Mouse (Mus musculus) cerebellum, postnatal 4 days (tissue): ENCODE results near the gene Pank2.
A peak's percentile ranks its signal among the peaks of the same experiment; 100 is the strongest.
"Not testable (repeated sequence)": the region's sequence is repeated elsewhere in the genome, so short reads cannot be mapped to it uniquely, and the experiment has no call there.

ENCODE experiments used
- DNase-seq, 2 experiments: peaks; one replicate each; pipeline ENCODE4 v3.0.0; 2022; ENCODE audit warnings: low spot score in 2 of 2, mixed read lengths in 1 of 2

Pank2 gene

DNA sequence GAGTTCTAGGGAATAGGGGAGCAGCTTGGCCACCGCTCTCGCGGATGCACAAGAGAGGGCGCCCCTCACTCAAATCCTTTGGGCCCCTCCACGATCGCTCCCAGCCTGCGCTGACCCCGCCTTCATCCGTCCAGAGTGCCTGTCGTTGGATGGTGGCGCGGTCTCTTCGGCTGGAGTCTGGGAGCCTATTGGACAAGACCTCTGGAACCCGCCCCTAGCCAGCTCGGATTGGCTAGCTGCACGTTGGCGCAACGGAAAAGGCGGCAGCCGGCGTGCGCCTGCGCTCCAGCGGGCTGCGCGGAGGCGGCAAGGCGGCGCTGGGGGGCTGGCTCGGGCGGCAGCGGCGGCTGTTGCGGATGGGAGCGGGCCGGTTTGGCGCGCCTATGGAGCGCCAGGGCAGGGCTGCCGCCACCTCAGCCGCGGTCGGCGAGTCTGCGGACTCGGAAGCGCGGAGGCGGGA lies at the start of gene Pank2:
Gene Pank2, plus strand, starts transcription at position 283 of the 460 bp plus-strand sequence.
- DNase-seq, result peak; percentile 96 to 97

DNA sequence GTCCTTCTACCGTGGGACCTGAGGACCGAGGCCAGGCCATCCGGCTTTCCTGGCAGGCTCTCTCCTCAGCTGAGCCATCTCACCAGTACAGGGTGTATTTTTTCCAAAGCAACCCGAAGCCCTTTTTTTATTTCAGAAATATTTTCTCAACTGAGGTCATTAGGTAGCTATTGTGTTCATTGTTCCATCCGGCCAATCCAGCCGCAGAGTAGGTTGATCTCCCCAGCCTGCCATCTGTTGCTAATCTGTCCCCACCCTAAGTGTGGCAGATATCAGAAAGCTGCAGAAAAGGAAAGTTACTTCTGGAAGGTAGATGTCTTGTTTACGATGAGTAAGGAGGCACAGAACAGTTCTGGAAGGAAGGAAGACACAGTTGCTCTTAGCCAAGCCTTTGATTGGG lies 48.5 kb upstream of the Pank2 start:
- no peak for DNase-seq

DNA sequence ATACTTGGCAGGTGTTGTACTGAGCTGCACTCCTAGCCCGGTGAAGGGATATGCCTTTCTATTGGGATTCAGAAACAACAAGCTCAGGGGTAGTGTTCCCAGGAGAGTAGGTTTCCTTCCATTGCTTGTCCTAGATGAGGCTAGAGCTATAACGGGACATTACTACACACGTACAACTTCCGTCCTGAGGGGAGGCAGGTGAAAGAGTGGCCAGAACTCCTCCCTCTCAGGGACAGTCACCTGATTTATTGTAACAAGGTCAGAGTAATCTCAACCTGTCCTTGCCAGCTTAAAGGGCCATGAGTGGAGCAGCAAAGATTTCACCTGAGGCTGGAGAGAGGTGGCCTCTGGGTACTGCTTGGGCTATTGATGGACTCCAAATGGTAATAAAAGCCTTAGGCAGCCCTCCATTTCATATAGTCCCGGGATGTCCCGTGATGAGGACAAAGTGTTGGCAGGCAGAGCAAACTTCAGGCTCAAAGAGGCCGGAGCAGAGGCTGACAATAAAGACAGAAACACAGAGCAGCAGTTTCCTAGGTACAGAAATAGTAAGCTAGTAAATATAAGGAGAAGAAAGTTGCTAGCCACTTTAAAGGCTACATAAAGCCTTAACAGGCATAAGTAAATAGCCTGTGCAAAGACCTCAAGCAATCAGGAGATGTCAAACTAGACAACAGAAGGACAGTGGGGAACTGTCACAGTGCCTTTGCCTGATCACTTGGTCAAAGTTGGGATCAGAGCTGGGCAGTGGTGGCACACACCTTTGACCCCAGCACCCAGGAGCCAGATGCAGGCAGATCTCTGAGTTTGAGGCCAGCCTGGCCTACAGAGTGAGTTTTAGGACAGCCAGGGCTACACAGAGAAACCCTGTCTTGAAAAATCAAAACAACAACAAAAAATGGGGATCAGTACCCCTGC lies 46.1 kb upstream of the Pank2 start:
- no peak for DNase-seq

DNA sequence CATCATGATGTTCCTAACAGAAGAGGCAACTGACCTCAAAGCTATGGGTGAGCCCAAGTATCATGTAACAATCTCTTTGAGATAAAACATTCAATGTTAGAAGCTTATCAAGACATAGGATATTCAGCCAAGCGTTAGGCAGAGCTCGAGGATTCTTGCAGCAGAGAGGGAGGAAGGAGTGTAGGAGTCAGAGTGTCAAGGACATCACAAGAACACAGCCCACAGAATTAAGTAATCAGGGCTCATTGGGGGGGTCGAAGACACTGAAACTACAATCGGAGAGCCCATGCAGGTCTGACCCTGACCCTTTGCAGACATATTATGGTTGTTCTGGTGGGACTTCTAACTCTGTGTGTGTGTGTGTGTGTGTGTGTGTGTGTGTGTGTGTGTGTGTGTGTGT lies 42.3 kb upstream of the Pank2 start:
- DNase-seq, result no peak

DNA sequence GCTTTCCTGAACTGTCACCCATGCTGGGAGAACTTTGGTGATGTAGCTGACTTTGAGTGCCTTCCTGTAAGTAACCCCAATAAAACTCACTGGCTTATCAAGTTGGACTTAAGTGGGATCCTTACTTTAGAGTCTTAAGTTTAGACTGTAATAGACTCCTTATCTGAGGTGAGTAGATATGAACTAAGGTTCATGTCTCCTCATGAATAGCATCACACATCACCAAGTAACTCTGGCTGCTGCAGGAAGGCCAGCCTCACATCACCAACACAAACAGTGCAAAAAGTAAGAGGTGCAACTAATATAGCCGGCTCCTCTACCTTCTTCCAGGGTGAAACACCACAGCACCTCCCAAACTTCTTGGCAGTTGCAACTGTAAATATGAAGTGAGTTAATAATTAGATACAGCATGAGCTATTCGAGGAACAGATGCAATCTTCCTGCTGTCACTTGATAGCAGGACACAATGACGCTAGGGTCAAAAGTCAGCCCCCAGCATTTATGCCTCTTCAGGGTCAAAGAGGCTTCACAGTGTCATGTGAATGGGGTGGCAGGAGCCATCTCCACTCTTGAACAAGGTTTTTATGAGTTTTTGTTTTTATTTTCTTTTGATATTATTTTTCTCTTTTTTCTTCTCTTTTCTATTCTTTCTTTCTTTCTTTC lies 40.3 kb upstream of the Pank2 start:
- no peak for DNase-seq

DNA sequence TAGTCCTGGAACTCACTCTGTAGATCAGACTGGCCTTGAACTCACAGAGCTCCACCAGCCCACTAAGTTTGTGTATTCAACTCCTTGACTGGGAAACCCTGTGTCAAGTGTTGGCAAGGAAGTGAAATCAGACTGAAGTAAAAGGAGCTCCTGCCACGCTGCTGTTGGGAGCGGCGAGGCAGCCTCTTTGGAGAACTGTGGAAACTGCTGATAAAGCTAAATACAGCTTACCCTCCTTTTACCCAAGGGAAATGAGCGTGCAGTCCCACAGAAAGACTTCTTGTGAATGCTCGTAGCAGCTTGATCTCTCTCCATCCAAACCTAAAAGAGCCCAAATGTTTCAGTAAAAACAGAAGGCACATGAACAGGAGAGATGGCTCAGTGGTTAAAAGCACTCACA lies 39.7 kb upstream of the Pank2 start:
- DNase-seq, result no peak

DNA sequence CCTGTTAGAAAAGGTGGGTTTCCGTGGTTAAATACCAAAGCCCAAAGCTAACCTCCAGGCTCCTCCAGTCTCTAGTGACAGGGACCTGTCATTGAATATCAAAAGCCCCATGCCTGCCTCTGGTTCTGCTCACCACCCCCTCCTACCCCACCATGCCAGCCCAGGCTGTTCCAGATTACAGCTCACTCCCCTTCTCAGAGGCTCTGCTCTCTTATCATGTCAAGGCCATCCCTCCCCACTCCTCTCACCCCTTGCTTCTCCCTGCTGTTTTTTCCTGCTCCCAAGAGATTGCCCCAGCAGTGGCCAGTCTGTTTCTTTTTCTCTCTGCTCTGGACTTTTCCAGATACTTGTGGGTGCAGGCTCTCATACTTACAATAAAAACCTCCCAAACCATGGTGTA lies 38.7 kb upstream of the Pank2 start:
- DNase-seq, result no peak

DNA sequence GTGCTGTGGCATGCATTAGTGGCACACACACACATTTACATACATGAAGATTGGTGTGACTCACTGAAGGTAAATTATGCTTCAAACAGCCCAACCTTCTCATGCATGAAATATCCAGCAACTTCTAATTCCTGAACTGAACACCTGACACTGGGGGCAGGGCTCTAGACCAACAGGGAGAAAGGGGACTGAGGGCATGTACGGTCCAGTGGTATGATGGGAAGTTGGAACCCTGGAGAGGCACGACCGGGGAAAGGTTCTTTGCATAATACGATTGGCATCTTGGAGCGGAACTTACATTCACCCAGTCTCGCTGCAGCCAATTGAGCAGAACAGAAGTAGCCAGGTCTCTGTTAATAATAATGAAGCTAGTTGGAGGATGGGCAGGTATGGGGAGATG lies 37.1 kb upstream of the Pank2 start:
- DNase-seq, result no peak

DNA sequence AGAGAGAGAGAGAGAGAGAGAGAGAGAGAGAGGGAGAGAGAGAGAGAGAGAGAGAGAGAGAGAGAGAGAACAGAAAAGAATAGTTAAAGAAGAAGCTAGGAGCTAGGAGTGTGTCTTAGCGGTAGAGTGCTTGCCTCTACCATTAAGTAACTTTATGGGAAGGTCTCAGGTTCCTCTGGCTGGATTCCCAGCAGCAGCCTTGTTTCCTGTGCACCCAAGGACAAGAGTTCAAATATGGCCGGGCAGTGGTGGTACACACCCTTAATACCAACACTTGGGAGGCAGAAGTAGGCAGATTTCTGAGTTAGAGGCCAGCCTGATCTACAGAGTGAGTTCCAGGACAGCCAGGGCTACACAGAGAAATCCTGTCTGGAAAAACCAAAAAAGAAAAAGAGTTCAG lies 35.6 kb upstream of the Pank2 start:
- DNase-seq, result not testable (repeated sequence)

DNA sequence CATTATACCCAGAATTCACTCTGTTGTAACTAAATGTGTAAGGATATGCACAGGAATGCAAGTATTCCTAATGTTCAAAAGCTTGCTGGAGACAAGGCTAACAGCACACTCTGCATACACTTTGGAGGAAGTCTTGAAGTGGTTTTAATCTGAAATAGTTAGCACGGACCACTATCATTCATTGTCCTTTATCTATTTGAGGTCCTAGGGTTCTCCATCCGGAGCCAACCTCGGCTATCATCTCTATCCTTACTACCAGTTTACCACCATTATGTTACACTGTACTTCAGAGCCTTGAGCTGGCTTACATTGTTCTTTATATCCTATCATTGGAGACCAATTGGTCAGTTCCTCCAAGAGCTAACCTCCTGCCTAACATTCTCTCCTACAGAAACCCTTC lies 35.1 kb upstream of the Pank2 start:
- no peak for DNase-seq

DNA sequence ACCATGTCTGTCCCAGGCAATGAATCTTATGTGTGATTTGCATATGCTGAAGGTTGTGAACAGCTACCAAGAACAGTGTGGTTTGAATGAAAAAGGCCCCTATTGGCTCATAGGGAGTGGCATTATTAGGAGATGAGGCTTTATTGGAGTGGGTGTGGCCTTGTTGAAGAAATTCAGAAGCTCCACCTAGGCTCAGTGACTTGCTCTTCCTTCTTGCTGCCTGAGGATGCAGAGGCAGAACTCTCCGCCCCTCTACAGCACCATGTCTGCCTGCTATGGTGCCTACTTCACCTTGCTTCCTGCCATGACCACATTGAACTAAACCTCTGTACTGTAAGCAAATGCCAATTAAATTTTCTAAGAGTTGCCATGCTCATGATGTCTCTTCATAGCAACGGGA lies 29.7 kb upstream of the Pank2 start:
- no peak for DNase-seq

DNA sequence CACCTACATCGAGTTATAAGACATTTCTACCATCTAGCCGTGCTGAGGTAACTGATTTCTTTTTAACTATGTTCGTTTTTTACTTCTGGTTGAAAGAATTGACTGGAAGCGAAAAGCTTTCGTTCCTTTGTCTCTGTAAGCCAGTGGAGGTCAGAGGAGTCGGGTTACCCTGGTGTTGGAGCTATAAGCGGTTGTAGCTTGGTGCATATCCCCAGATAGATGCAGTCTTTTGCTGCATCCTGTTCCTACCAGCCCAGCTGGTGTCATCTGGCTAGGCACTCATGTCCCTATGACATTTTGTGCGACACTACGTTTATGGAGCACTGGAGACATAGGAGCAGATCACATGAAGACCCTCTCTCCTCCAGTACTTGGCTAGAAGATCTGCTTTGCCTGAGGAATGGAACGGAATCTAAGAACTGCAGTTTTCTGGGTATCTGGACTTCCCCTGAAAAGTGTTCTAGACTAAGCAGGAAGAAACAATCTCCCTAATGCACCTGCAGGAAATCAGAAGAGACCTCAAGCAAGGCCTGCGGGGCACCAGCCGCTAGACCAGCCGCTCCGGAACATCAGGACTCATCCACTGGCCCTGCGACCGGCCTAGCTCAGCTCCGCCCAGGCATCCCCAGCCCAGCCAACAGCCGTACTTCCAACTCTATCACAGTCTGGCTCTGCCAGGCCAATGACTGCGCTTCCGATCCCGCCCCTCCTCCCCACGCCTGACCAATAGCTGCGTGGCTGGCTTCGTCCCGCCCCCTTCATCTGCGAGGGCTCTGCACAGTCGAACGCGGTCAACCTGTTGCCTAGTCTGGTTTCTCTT lies 28.8 kb upstream of the Pank2 start, which contains the start of gene Mavs:
Gene Mavs, plus strand, starts transcription at position 757 of the 820 bp plus-strand sequence.
- peak; percentile 82 to 91 for DNase-seq

DNA sequence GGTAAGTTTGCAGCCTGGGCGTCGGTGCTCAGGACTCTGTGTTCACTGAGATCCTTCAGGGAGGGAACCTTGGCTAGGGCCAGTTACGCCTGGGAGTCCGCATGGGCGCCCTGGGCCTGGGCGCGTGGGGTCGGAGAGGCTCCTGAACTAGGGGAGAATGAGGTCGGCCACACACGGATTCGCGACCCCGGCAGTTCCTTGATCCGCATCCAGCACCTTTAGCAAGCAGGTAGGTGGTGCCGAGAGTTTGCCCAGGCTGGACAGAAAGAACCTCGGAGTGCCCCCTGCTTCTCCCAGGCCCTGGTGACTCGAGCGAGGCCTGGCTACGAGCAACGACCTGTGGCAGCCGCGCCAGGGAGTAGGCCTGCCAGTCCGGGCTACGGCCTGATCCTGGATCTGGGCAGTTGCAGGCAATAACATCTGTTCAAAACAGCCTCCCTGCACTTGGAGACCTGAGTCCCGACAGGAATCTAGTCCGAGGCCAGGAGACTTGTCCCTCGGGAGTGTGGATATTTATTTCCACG lies 28.1 kb upstream of the Pank2 start:
- DNase-seq, result peak in 1 of 2 experiments; percentile 10

DNA sequence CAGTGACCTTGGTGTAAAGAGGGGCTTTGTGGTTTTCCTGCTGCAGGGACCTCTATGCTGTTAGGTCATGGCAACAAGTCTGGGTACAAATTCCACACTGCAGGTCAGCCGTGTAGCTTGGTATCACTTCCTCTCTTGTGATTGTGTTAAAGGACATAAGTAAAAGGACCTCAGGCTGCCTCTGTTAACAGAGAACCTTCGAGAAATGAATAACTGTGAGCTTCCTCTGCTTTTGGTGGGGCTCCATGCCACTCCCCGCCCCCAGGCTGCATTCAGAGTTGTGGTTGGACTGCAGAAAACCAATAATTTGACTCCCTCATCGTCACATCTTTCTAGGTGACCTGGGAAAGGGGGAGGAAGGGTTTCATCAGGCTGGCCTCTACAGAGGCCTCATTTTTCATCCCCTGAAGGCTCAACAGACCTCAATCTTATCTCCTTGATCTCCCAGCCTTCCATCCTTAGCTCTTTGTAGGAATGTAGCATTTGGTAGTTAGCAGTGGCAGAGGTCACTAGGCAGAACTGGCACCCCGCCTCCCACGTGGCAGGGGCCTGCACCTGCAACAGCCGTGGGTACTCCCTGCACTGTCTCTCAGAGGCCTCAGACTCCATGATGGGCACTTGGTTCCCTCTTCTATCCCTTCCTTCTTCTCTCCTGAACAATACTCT lies 27.2 kb upstream of the Pank2 start:
- no peak for DNase-seq

DNA sequence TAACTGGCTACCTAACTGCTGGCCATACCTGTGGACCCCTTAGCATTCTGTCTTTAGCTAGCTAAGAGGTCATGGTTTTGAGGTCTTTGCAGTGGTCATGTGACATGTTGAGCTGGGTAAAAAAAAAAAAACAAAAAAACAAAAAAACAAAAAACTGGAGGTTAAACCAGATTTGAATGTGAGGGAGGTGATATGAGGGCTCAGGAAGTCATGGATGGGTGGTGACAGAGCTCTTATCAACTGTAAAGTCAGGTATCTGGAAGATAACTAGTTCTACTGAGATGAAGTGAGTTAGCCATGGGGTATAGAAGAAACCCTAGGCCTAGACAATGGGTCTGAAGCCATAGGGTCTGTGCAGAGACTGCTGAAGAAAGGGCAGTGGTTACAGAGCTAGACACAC lies 20.1 kb upstream of the Pank2 start:
- no peak for DNase-seq

DNA sequence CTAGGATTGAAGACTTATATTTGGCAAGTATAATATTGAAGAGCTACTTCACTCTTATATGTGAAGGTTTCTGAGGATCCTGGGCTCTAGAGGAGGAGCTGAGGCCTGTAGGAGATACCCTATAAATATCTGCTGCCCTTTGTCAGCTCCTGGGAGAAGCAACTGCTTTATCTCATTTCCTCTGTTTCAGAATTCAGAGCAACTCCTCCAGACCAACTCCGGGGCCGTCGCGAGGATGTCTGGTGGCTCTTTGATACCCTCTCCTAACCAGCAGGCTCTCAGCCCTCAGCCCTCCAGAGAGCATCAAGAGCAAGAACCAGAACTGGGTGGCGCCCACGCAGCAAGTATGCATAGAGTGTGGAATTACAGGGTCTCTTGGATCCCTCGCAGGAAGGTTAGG lies 19.4 kb upstream of the Pank2 start:
- no peak for DNase-seq

DNA sequence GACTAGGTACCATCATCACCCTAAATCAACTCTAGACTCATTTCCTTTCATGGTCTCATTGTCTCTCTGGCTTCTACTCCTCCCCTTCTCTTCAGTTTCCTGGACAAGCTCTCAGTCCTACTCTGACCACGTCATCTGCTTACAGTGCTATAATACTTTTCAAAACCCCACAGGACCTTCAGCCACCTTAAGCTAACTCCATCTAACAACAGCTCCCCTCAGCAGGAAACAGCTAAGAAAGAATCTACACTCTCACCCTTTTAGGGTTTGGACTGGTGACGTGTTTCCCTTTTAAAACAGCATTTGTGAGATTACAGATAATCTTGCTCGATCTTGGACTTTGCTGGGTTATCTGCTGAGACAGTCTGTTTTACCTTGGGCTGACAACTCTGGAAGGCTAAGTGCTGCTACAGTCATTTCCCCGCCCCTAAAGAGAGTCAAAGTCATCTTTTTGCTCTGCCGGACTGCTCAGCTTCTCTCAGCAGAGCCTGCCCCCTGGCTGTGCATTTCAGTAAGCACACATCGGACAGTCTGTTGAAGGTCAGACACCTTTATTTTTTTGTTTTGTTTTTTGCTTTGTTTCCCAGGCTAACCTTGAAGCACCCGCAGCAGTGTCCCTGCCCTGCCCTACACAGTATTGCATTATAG lies 8.5 kb upstream of the Pank2 start:
- DNase-seq, result peak; percentile 28 to 51

DNA sequence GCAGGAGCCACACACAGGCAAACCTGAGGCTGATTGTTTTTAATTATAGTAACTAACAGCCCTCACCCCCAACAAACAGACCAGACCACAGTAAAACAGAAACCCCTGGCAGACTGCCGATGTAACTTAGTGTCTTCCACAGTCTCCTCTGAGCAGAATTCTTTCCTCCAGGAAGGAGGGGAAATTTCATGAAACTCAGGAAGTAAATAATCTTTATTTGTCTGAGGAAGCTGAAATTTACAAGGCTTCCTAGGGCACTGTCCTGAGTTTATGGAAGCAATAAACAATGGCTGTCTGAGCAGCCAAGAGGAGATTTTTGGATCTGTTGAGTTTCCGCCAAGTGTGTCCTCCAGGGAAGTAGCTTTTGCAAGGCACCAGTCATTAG lies 8.0 kb upstream of the Pank2 start:
- no peak for DNase-seq

DNA sequence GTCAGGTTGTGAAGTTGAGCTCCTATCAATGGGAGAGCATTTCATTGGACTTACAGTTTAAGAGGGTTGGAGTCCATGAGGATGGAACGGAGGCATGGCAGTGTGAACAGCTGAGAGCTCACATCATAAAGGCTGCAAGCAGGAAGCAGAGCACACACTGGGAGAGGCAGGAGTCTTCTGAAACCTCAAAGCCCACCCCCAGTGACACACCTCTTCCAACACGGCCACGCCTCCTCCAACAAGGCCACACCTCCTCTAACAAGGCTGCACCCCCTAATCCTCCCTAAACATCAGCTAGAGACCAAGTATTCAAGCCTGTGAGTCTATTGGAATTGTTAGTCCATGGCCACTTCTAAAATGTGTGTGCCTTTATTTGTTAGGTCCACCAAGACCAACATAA lies 6.6 kb upstream of the Pank2 start:
- DNase-seq, result no peak

DNA sequence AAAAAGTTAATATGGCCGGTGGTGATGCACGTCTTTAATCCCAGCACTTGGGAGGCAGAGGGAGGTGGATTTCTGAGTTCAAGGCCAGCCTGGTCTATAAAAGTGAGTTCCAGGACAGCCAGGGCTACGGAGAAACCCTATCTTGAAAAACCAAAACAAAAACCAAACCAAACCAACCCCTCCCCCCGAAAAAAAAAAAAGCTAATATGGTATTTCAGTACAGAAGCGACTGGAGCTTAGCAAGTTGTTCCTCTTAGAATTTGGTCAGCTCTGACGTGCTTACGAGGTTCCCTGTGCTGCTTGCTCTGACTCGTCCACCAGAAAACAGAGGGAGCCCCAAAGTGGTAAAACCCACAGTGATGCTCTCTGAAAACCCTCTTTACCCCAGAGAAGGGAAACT lies 3.6 kb upstream of the Pank2 start:
- DNase-seq, result no peak
